Mouse (Mus musculus) ES-E14 (cell line): ENCODE results near the gene Ttc38. TPM values are rescaled to one million over a fixed set of nuclear protein-coding genes. Genes with fewer than 3 reads are reported as not detected.

Experiments used
- DNase-seq: peaks from one replicate; pipeline ENCODE4 v3.0.0-alpha.2; 2013; ENCODE audit warnings: low read depth, low spot score
- H3K27ac ChIP-seq: 2 replicates; pipeline ENCODE4 v1.5.1; 2012; ENCODE audit warnings: low read depth, mild to moderate bottlenecking, low read length, moderate library complexity, mixed read lengths; ENCODE audit not compliant: poor library complexity, insufficient read depth, severe bottlenecking
- H3K36me3 ChIP-seq: 2 replicates; pipeline ENCODE4 v1.6.1; 2012; ENCODE audit warnings: mild to moderate bottlenecking, low read length, moderate library complexity, mixed read lengths; ENCODE audit not compliant: control insufficient read depth, poor library complexity, insufficient read depth, severe bottlenecking
- H3K4me1 ChIP-seq, 2 experiments: fragments of 150-350 bp in 1 of 2; sonication (generic) in 1 of 2; 2 replicates each; pipeline ENCODE4 v1.6.1; 2012; ENCODE audit warnings: low read length in 2 of 2, mild to moderate bottlenecking in 1 of 2, mixed read lengths in 1 of 2; ENCODE audit not compliant: control insufficient read depth in 2 of 2, insufficient read depth in 2 of 2, poor library complexity in 1 of 2
- H3K4me3 ChIP-seq, 2 experiments: fragments of 150-350 bp in 1 of 2; sonication (generic) in 1 of 2; 2 replicates each; pipeline ENCODE4 v1.5.1; 2012; ENCODE audit warnings: low read length in 2 of 2, low read depth in 1 of 2, mild to moderate bottlenecking in 1 of 2, mixed read lengths in 1 of 2; ENCODE audit not compliant: insufficient read depth in 1 of 2, poor library complexity in 1 of 2, severe bottlenecking in 1 of 2
- H3K9ac ChIP-seq: 2 replicates; pipeline ENCODE4 v1.6.1; 2012; ENCODE audit warnings: low read depth, mild to moderate bottlenecking, low read length, mixed read lengths; ENCODE audit not compliant: poor library complexity, insufficient read depth, severe bottlenecking
- H3K9me3 ChIP-seq: fragments of 150-350 bp; sonication (generic); 2 replicates; pipeline ENCODE4 v1.6.1; 2012; ENCODE audit warnings: low read depth, mild to moderate bottlenecking, low read length; ENCODE audit not compliant: control insufficient read depth, insufficient read depth
- CHD2 ChIP-seq: IDR thresholded peaks from 2 replicates; pipeline ENCODE4 v1.6.1; 2014; ENCODE audit warnings: mild to moderate bottlenecking, low read depth, low read length, inconsistent platforms
- HCFC1 ChIP-seq: IDR thresholded peaks from 2 replicates; pipeline ENCODE4 v1.6.1; 2012; ENCODE audit warnings: low read length, inconsistent platforms, borderline replicate concordance; ENCODE audit not compliant: insufficient read depth
- MAFK ChIP-seq: IDR thresholded peaks from 2 replicates; pipeline ENCODE4 v1.6.1; 2014; ENCODE audit warnings: mild to moderate bottlenecking, low read depth, low read length, inconsistent platforms; ENCODE audit not compliant: insufficient read depth
- ZC3H11A ChIP-seq: IDR thresholded peaks from 2 replicates; pipeline ENCODE4 v1.6.1; 2012; ENCODE audit warnings: low read depth, mild to moderate bottlenecking, inconsistent platforms, low read length, borderline replicate concordance
- ZNF384 ChIP-seq: IDR thresholded peaks from 2 replicates; pipeline ENCODE4 v1.6.1; 2012; ENCODE audit warnings: low read depth, low read length, inconsistent platforms
- in situ Hi-C, 2 experiments: fragments of 600-800 bp; cut with MboI; formaldehyde crosslinking; loops; one replicate each; pipeline ENCODE4 v1.15.1; 2025; ENCODE audit warnings: low sequenced_read_pairs in 2 of 2, inconsistent platforms in 1 of 2; ENCODE audit not compliant: unreplicated experiment in 2 of 2
- total RNA-seq: library from RNA; depleted of rRNA; stranded (reverse); fragments of 300-350 nt; gene quantifications from 2 replicates; pipeline ENCODE4 v1.2.3, GENCODE M21; 2012

The Ttc38 gene
- total RNA-seq, 1 experiment: 3.3 TPM

GRCm38 (mm10) chr15:85892498-85893118, 60.5 kb downstream of the Ttc38 start:
- H3K36me3 ChIP-seq: peaks cover 33% of the 10 kb centered on the region; the same call in 1 of the 2 replicates
- no peaks in the 10 kb centered on the region for H3K4me1 ChIP-seq
- DNase-seq: no peak
- H3K4me3 ChIP-seq: no peak overlapping the region
- in situ Hi-C loops: no loop called here
- no peak overlapping the region for H3K27ac ChIP-seq
- no peak for TF ChIP-seq HCFC1
- no peak for TF ChIP-seq ZC3H11A
- no peak for TF ChIP-seq ZNF384
- no peak for TF ChIP-seq MAFK
- no peak for TF ChIP-seq CHD2
- H3K9me3 ChIP-seq: no peaks in the 10 kb centered on the region
- H3K9ac ChIP-seq: no peak overlapping the region

GRCm38 (mm10) chr15:85893871-85894270, 61.8 kb downstream of the Ttc38 start:
- Histone ChIP-seq H3K4me3 (no peak overlapping the region), H3K9me3 (no peaks in the 10 kb centered on the region), H3K27ac (no peak overlapping the region), H3K9ac (no peak overlapping the region), H3K36me3 (peaks cover 39% of the 10 kb centered on the region; the same call in 1 of the 2 replicates), H3K4me1 (no peaks in the 10 kb centered on the region)
- in situ Hi-C loops: no loop called here
- TF ChIP-seq CHD2: no peak
- TF ChIP-seq ZNF384: no peak
- TF ChIP-seq HCFC1: no peak
- DNase-seq: no peak

- no peak overlapping the region for H3K9ac ChIP-seq
- peaks cover 39% of the 10 kb centered on the region; the same call in 1 of the 2 replicates for H3K36me3 ChIP-seq
- no peak overlapping the region for H3K4me3 ChIP-seq
- H3K27ac ChIP-seq: no peak overlapping the region
- H3K9me3 ChIP-seq: no peaks in the 10 kb centered on the region
- DNase-seq: peak; percentile 77
- TF ChIP-seq MAFK (no peak), ZC3H11A (peak; percentile 90), ZNF384 (no peak)
- in situ Hi-C loops: no loop called here
- peaks cover 0 to under 1% of the 10 kb centered on the region in 2 experiments; a peak in 1 of 4 replicates for H3K4me1 ChIP-seq
Measured at GRCm38 (mm10) chr15:85896284-85896683, 64.2 kb downstream of the Ttc38 start.

GRCm38 (mm10) chr15:85897113-85897512, 65.0 kb downstream of the Ttc38 start:
- H3K36me3 ChIP-seq: peaks cover 32% of the 10 kb centered on the region; the same call in 1 of the 2 replicates
- TF ChIP-seq ZC3H11A (no peak), ZNF384 (no peak), CHD2 (no peak), HCFC1 (no peak), MAFK (no peak)
- H3K4me3 ChIP-seq: no peak overlapping the region
- H3K4me1 ChIP-seq: peaks cover 0 to 2% of the 10 kb centered on the region in 2 experiments; a peak in 1 of 4 replicates
- H3K9me3 ChIP-seq: no peaks in the 10 kb centered on the region
- H3K9ac ChIP-seq: no peak overlapping the region
- no peak for DNase-seq
- no peak overlapping the region for H3K27ac ChIP-seq
- in situ Hi-C loops: no loop called here

- peaks cover 21% of the 10 kb centered on the region; the same call in 1 of the 2 replicates for H3K36me3 ChIP-seq
- in situ Hi-C loops: no loop called here
- H3K4me3 ChIP-seq: no peak overlapping the region
- H3K4me1 ChIP-seq: peaks cover 0 to 11% of the 10 kb centered on the region in 2 experiments; a peak in 1 of 4 replicates
- no peak overlapping the region for H3K9ac ChIP-seq
- no peak for DNase-seq
- no peak overlapping the region for H3K27ac ChIP-seq
- TF ChIP-seq ZNF384 (no peak), CHD2 (no peak), ZC3H11A (no peak), MAFK (no peak), HCFC1 (no peak)
- no peaks in the 10 kb centered on the region for H3K9me3 ChIP-seq
Measured at GRCm38 (mm10) chr15:85899396-85899795, 67.3 kb downstream of the Ttc38 start.
